Mouse (Mus musculus) stomach, postnatal 0 days (tissue): ENCODE data around the gene Gm27029. TPM values are rescaled to one million over a fixed set of nuclear protein-coding genes. Genes with fewer than 3 reads are reported as not detected.
"Not testable (repeated sequence)": the region's sequence is repeated elsewhere in the genome, so short reads cannot be mapped to it uniquely, and the experiment has no call there.

ENCODE experiments used
- ATAC-seq: fragments of 200-750 bp; cut with Nextera tagmentation; 2 replicates; pipeline ENCODE4 v1.8.0; 2017; ENCODE audit not compliant: low FRiP score, low TSS enrichment
- DNase-seq: peaks from one replicate; pipeline ENCODE4 v3.0.0-alpha.2; 2016; ENCODE audit warnings: low spot score
- H3K27ac ChIP-seq: fragments of 300-500 bp; sonication (generic); replicated peaks from 2 replicates; pipeline ENCODE4 v1.5.1; 2014; ENCODE audit warnings: mild to moderate bottlenecking, control low read depth
- H3K27me3 ChIP-seq: fragments of 300-500 bp; sonication (generic); 2 replicates; pipeline ENCODE4 v1.6.1; 2014; ENCODE audit warnings: low read length; ENCODE audit not compliant: control insufficient read depth, insufficient read depth
- H3K36me3 ChIP-seq: fragments of 300-500 bp; sonication (generic); 2 replicates; pipeline ENCODE4 v1.6.1; 2014; ENCODE audit warnings: low read length, mixed read lengths; ENCODE audit not compliant: control insufficient read depth, insufficient read depth
- H3K4me1 ChIP-seq: fragments of 300-500 bp; sonication (generic); replicated peaks from 2 replicates; pipeline ENCODE4 v1.6.1; 2014; ENCODE audit warnings: antibody characterized with exemption; ENCODE audit not compliant: control insufficient read depth, insufficient read depth
- H3K4me2 ChIP-seq: fragments of 300-500 bp; sonication (generic); replicated peaks from 2 replicates; pipeline ENCODE4 v1.6.1; 2014; ENCODE audit warnings: low read depth, mild to moderate bottlenecking, control low read depth, moderate library complexity
- H3K4me3 ChIP-seq: fragments of 300-500 bp; sonication (generic); 2 replicates; pipeline ENCODE4 v1.5.1; 2014; ENCODE audit warnings: low read depth, low read length, control low read depth
- H3K9ac ChIP-seq: fragments of 300-500 bp; sonication (generic); 2 replicates; pipeline ENCODE4 v1.6.1; 2014; ENCODE audit warnings: mild to moderate bottlenecking, low read length, control low read depth, mixed read lengths
- H3K9me3 ChIP-seq: fragments of 300-500 bp; sonication (generic); 2 replicates; pipeline ENCODE4 v1.6.1; 2016; ENCODE audit warnings: low read length; ENCODE audit not compliant: control insufficient read depth
- CTCF ChIP-seq: IDR thresholded peaks from 2 replicates; pipeline ENCODE4 v1.5.1; 2016; ENCODE audit warnings: antibody characterized with exemption, low read depth, mild to moderate bottlenecking, moderate library complexity
- EP300 ChIP-seq: optimal IDR thresholded peaks from 2 replicates; pipeline ENCODE3; 2016; ENCODE audit warnings: antibody characterized with exemption
- WGBS: fragments of 180-500 bp; shearing (Covaris S2); extraction: QIAGEN DNeasy Blood & Tissue Kit; methylation state at CpG from one replicate; pipeline ENCODE4 v1.1.7; 2014; 5-methylcytosine and 5-hydroxymethylcytosine counted together
- polyA plus RNA-seq: library from polyadenylated mRNA; unstranded; fragments of >200 nt; fragmentation: Nextera tagmentation; extraction: Ambion mirVana; gene quantifications from 2 replicates; pipeline ENCODE4 v1.2.1, GENCODE M21; 2015

Gene Gm27029
- polyA plus RNA-seq, 1 experiment from 2014 or later, result 3.1 TPM

- DNase-seq, result no peak
- Histone ChIP-seq H3K27me3 (no peaks in the 10 kb centered on the region), H3K4me3 (no peak overlapping the region), H3K27ac (no peak overlapping the region), H3K9me3 (no peaks in the 10 kb centered on the region), H3K36me3 (no peaks in the 10 kb centered on the region), H3K4me1 (0 out of 2 replicates have a peak, but pooled peaks cover 4% of the 10 kb centered on the region), H3K9ac (no peak overlapping the region), H3K4me2 (no peak overlapping the region)
- whole genome bisulfite sequencing, result 85% methylated on average over 10 of the region's 10 CpGs
- ATAC-seq, result 0 out of 2 replicates have a peak, but pooled peaks have one; percentile 6
- TF ChIP-seq EP300 (no peak), CTCF (no peak)
Measured at GRCm38 (mm10) chr11:101451536-101451935, 26.9 kb upstream of the Gm27029 start.

- 0 out of 2 replicates have a peak, but pooled peaks cover 4% of the 10 kb centered on the region for H3K4me1 ChIP-seq
- H3K9me3 ChIP-seq, result no peaks in the 10 kb centered on the region
- H3K27ac ChIP-seq, result no peak overlapping the region
- DNase-seq, result no peak
- H3K9ac ChIP-seq, result no peak overlapping the region
- WGBS, result 81% methylated on average over 3 of the region's 3 CpGs
- H3K27me3 ChIP-seq, result no peaks in the 10 kb centered on the region
- H3K4me2 ChIP-seq, result no peak overlapping the region
- H3K36me3 ChIP-seq, result no peaks in the 10 kb centered on the region
- TF ChIP-seq EP300 (no peak), CTCF (peak; percentile 51)
- no peak for ATAC-seq
- H3K4me3 ChIP-seq, result no peak overlapping the region
Measured at GRCm38 (mm10) chr11:101450394-101450793, 25.8 kb upstream of the Gm27029 start.

- H3K4me2 ChIP-seq, ATAC-seq, H3K4me3 ChIP-seq, H3K36me3 ChIP-seq, H3K9ac ChIP-seq, H3K27ac ChIP-seq, DNase-seq, H3K9me3 ChIP-seq, H3K4me1 ChIP-seq, H3K27me3 ChIP-seq: not testable (repeated sequence)
- 71% methylated on average over 4 of the region's 4 CpGs for WGBS
Measured at GRCm38 (mm10) chr11:101449596-101449995, 25.0 kb upstream of the Gm27029 start.

GRCm38 (mm10) chr11:101448899-101449298, 24.3 kb upstream of the Gm27029 start:
- 59% methylated on average over 4 of the region's 4 CpGs for whole genome bisulfite sequencing
- peaks cover 11% of the 10 kb centered on the region for H3K36me3 ChIP-seq
- no peak for TF ChIP-seq EP300
- TF ChIP-seq CTCF, result no peak
- peak overlapping the region; percentile 93 for H3K27ac ChIP-seq
- peak overlapping the region; percentile 53 for H3K4me3 ChIP-seq
- no peaks in the 10 kb centered on the region for H3K27me3 ChIP-seq
- H3K9ac ChIP-seq, result peak overlapping the region; percentile 72
- ATAC-seq (0 out of 2 replicates have a peak, but pooled peaks have one; percentile 11), DNase-seq (no peak)
- H3K9me3 ChIP-seq, result no peaks in the 10 kb centered on the region
- H3K4me2 ChIP-seq, result peak overlapping the region; percentile 70
- 0 out of 2 replicates have a peak, but pooled peaks cover 2% of the 10 kb centered on the region for H3K4me1 ChIP-seq

- WGBS, result 10% methylated on average over 10 of the region's 10 CpGs
- Histone ChIP-seq H3K4me2 (peak within 1 kb of the TSS; percentile 70), H3K27ac (peak within 1 kb of the TSS; percentile 93), H3K27me3 (no peaks in the 10 kb centered on the region), H3K4me3 (peak within 1 kb of the TSS; percentile 53), H3K9me3 (no peaks in the 10 kb centered on the region), H3K36me3 (peaks cover 13% of the 10 kb centered on the region), H3K4me1 (0 out of 2 replicates have a peak, but pooled peaks cover 2% of the 10 kb centered on the region), H3K9ac (peak within 1 kb of the TSS; percentile 72)
- TF ChIP-seq CTCF, result no peak
- TF ChIP-seq EP300, result no peak
- DNase-seq (peak; percentile 89), ATAC-seq (peak; percentile 82)
Measured at GRCm38 (mm10) chr11:101448274-101448746, 23.7 kb upstream of the Gm27029 start, which contains the start of gene Ifi35. Gene Ifi35 (plus strand): TSS chr11:101448407.

- Histone ChIP-seq H3K4me3 (no peak overlapping the region; the same call in 1 of the 2 replicates), H3K4me2 (peak overlapping the region; percentile 70), H3K27ac (peak overlapping the region; percentile 93), H3K27me3 (no peaks in the 10 kb centered on the region), H3K4me1 (0 out of 2 replicates have a peak, but pooled peaks cover 2% of the 10 kb centered on the region), H3K9me3 (no peaks in the 10 kb centered on the region), H3K36me3 (peaks cover 13% of the 10 kb centered on the region), H3K9ac (no peak overlapping the region)
- DNase-seq (no peak), ATAC-seq (no peak)
- TF ChIP-seq EP300 (no peak), CTCF (no peak)
- 81% methylated on average over 5 of the region's 5 CpGs for whole genome bisulfite sequencing
Measured at GRCm38 (mm10) chr11:101447786-101448185, 23.2 kb upstream of the Gm27029 start.

- H3K27me3 ChIP-seq, H3K9ac ChIP-seq, H3K4me1 ChIP-seq, H3K9me3 ChIP-seq, H3K27ac ChIP-seq, H3K4me3 ChIP-seq, H3K4me2 ChIP-seq, DNase-seq, ATAC-seq: not testable (repeated sequence)
- H3K36me3 ChIP-seq, result peaks cover 13% of the 10 kb centered on the region
- 81% methylated on average over 8 of the region's 8 CpGs for WGBS
Measured at GRCm38 (mm10) chr11:101446860-101447259, 22.3 kb upstream of the Gm27029 start.
